Mouse (Mus musculus) heart, embryonic 10.5 days (tissue): ENCODE results near the gene Gm826. TPM values are rescaled to one million over a fixed set of nuclear protein-coding genes. Genes with fewer than 3 reads are reported as not detected.
A peak's percentile ranks its signal among the peaks of the same experiment; 100 is the strongest.

Experiments used
- DNase-seq: peaks from one replicate; pipeline ENCODE4 v3.0.0-alpha.2; 2017; ENCODE audit warnings: low spot score
- H3K27ac ChIP-seq: fragments of 300-500 bp; sonication (generic); 2 replicates; pipeline ENCODE4 v1.5.1; 2016; ENCODE audit warnings: mild to moderate bottlenecking
- H3K27me3 ChIP-seq: fragments of 300-500 bp; sonication (generic); 2 replicates; pipeline ENCODE4 v1.6.1; 2016; ENCODE audit warnings: mild to moderate bottlenecking; ENCODE audit not compliant: poor library complexity, insufficient read depth, severe bottlenecking
- H3K36me3 ChIP-seq: fragments of 300-500 bp; sonication (generic); 2 replicates; pipeline ENCODE4 v1.6.1; 2016; ENCODE audit warnings: mild to moderate bottlenecking, moderate library complexity
- H3K4me1 ChIP-seq: fragments of 300-500 bp; sonication (generic); 2 replicates; pipeline ENCODE4 v1.6.1; 2016; ENCODE audit warnings: mild to moderate bottlenecking
- H3K4me3 ChIP-seq: fragments of 300-500 bp; sonication (generic); 2 replicates; pipeline ENCODE4 v1.5.1; 2016; ENCODE audit warnings: mild to moderate bottlenecking, moderate library complexity
- H3K9me3 ChIP-seq: fragments of 300-500 bp; sonication (generic); 2 replicates; pipeline ENCODE4 v1.6.1; 2016; ENCODE audit warnings: mild to moderate bottlenecking, moderate library complexity
- WGBS: fragments of 180-500 bp; shearing (Covaris S2); methylation state at CpG from one replicate; pipeline ENCODE4 v1.1.7; 2016; 5-methylcytosine and 5-hydroxymethylcytosine counted together
- polyA plus RNA-seq: library from polyadenylated mRNA; unstranded; fragments of >200 nt; fragmentation: Nextera tagmentation; extraction: Ambion mirVana; gene quantifications from 2 replicates; pipeline ENCODE4 v1.2.1, GENCODE M21; 2016

The Gm826 gene
- polyA plus RNA-seq, 1 experiment from 2014 or later, result 23.5 TPM

DNA sequence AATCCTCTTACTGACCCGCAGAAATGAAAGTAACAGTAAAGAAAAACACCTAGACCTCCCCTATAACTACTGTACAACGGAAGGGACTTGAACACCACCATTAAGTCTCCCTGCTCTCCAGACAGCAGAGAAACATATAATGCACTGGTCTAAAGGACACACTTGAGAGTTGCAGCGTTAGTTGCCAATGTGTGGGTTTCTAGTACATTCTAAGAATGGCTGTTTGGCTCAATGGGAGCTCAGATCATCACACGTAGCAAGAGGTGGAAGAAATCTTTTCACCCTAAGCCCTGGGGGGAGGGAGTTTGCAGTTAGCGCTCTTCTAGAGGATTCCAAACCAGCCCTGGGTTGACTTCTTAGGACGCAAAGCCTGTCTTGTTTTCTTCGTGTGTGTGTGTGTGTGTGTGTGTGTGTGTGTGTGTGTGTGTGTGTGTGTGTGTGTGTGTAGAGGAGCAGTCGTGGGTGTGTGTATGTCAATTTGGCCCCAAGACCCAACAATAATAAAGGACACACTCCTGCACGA is 30.2 kb upstream of the Gm826 start:
- H3K27ac ChIP-seq, result no peak overlapping the region
- DNase-seq, result no peak
- H3K27me3 ChIP-seq, result peaks cover 84% of the 10 kb centered on the region
- no peaks in the 10 kb centered on the region for H3K9me3 ChIP-seq
- peak overlapping the region; percentile 71 for H3K4me3 ChIP-seq
- 1% methylated on average over 9 of the region's 9 CpGs for WGBS
- H3K4me1 ChIP-seq, result peaks cover 51% of the 10 kb centered on the region
- H3K36me3 ChIP-seq, result no peaks in the 10 kb centered on the region

DNA sequence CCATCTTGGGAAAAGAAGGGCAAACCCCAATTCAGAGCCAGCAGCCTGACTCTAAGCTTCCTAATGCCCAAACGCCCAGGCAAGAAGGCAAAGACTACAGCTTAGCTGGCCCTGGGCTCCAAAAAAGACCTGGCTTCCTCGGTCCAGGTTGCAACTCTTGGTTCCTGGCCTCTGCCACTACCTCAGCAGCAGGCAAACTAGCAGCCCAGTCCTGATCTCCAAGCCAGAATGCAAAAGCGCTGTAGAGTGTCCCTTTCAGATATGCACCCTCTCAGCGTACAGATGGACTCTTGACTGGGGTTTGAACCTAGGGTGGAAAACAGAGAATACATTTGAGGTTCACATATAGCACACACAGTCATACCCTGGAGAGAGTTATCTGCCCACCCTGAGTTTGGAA is 29.2 kb upstream of the Gm826 start:
- Histone ChIP-seq H3K4me1 (peaks cover 48% of the 10 kb centered on the region), H3K27me3 (peaks cover 84% of the 10 kb centered on the region), H3K9me3 (no peaks in the 10 kb centered on the region), H3K4me3 (no peak overlapping the region), H3K36me3 (no peaks in the 10 kb centered on the region), H3K27ac (no peak overlapping the region)
- WGBS, result 15% methylated on average over 4 of the region's 4 CpGs
- DNase-seq, result no peak

DNA sequence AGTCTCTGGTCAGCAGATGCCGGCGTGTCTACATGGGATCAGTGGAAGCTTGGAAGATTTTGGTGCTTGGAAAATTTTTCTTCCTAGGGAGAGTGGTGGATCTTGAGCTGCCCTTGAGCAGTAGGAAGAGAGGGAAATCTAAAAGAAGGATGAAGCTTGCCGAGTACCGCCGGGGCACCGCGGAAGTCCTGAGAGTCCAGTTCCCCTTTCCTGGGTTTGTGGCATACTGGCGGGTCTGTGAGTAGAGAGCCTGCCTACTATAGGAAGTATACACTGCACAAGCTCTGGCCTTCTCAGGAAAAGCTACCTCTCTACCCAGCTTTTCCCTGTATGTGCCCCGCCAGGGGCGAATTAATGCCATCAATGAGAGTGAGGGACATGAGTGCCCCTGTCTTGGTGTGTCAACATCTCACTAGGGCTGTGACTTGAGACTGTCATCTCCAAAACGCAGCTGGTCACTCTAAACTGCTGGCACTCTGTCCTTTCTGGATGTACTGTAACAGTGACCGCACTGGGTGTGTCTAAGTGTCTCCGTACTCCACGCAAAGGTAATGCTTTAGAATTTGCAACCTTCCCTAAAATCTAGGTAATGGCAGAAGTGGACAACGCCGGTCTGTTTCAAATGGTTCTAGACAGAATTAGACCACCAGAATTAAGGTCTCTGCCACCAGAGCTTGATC is 27.6 kb upstream of the Gm826 start:
- Histone ChIP-seq H3K9me3 (no peaks in the 10 kb centered on the region), H3K36me3 (no peaks in the 10 kb centered on the region), H3K27me3 (peaks cover 97% of the 10 kb centered on the region), H3K27ac (no peak overlapping the region), H3K4me3 (peak overlapping the region; percentile 39), H3K4me1 (peaks cover 50% of the 10 kb centered on the region)
- no peak for DNase-seq
- WGBS, result 4% methylated on average over 16 of the region's 16 CpGs

DNA sequence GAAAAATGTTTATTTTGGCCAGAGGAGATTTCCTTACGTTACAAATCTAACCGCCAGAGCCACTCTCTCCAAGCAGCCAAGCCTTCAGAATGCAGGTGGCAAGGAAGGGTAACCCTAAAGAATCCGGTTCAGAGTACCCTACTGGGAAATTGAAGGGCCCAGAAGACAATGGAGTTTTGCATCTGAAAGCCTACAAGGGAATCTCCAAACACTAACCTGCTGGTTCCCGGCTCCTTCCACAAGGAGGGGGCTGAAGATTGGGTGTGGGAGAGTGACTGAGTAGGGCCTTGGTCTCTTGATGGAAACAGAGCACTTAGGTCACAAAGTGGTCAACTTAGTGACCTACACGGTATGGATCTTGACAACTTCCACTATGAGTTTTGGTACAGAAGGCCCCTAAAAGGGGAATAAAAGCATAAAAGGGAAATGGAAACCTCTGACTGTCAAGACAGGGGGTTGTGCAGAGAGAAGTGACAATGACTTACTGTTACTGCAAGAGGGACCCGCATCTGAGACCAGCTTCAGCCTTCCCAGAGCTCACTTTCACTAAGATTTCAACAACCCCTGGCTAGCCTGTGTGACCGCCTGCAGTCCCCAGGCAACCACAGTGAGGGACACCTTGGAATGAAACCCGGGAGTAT is 26.4 kb upstream of the Gm826 start:
- peaks cover 85% of the 10 kb centered on the region for H3K27me3 ChIP-seq
- no peak for DNase-seq
- H3K4me3 ChIP-seq, result no peak overlapping the region
- H3K9me3 ChIP-seq, result no peaks in the 10 kb centered on the region
- no peaks in the 10 kb centered on the region for H3K36me3 ChIP-seq
- no peak overlapping the region for H3K27ac ChIP-seq
- H3K4me1 ChIP-seq, result peaks cover 38% of the 10 kb centered on the region
- 6% methylated on average over 8 of the region's 8 CpGs for WGBS

DNA sequence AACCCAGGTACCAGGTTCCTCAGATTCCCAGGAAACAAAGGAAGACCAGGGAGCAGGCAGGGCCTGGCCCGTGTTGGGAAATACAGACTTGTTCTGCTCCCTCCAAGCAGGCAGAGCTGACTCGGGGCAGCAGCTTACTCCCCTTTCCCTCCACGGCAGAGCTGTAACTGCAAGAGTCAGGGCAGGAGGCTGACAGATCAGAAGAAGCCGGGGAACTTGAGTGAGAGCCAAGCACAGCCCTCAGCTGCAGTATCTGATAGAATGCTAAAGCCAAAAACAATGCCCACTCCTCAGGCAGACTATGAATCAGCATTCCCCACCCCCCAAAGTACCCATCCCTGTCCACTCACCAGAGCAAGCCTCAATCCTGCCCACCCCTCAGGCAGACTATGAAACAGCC is 24.9 kb upstream of the Gm826 start:
- peaks cover 70% of the 10 kb centered on the region for H3K27me3 ChIP-seq
- DNase-seq, result no peak
- no peaks in the 10 kb centered on the region for H3K9me3 ChIP-seq
- H3K4me1 ChIP-seq, result peaks cover 31% of the 10 kb centered on the region
- no peak overlapping the region for H3K4me3 ChIP-seq
- H3K27ac ChIP-seq, result no peak overlapping the region
- 4% methylated on average over 4 of the region's 4 CpGs for WGBS
- H3K36me3 ChIP-seq, result no peaks in the 10 kb centered on the region

DNA sequence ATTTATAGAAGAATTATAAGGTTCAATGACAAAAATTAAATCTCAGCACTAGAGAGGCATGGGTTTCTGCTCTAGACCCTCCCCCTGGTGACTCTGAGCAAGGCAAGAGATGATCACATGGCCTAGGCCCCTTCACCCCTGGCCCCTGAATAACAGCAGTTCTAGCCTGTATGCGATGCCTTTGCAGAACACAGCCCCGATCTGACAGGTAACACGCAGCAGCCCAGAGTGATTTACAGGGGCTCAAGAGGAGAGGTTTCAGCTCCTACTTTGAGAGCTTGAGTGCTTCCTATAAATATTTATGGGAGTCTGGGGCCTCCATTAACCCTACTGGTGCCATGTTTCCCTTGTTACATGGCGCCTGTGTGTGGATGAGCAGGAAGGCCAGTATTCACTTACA is 23.5 kb upstream of the Gm826 start:
- peaks cover 41% of the 10 kb centered on the region for H3K4me1 ChIP-seq
- 44% methylated on average over 4 of the region's 4 CpGs for WGBS
- no peaks in the 10 kb centered on the region for H3K36me3 ChIP-seq
- H3K9me3 ChIP-seq, result no peaks in the 10 kb centered on the region
- peaks cover 59% of the 10 kb centered on the region for H3K27me3 ChIP-seq
- DNase-seq, result no peak
- no peak overlapping the region for H3K4me3 ChIP-seq
- no peak overlapping the region for H3K27ac ChIP-seq

DNA sequence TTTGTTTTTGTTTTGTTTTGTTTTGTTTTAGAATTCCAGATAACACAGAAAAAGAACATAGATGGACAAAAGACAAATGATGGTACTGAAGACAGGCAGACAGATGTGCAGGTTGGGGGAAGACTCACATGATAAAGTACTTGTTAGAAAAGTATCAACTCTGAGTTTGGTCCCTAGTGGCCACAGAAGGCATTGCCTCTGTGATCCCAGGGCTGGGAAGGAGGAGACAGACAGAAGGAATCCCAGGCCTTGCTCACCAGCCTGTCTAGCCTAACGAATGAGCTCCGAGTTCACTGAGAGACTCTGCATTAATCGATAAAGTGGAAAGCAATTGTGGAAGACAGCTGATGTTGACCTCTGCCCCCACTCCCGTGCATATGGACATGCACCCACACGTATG is 22.2 kb upstream of the Gm826 start:
- Histone ChIP-seq H3K36me3 (no peaks in the 10 kb centered on the region), H3K27me3 (peaks cover 46% of the 10 kb centered on the region), H3K4me1 (peaks cover 34% of the 10 kb centered on the region), H3K9me3 (no peaks in the 10 kb centered on the region), H3K4me3 (no peak overlapping the region), H3K27ac (no peak overlapping the region)
- no peak for DNase-seq
- 48% methylated on average over 5 of the region's 5 CpGs for WGBS

DNA sequence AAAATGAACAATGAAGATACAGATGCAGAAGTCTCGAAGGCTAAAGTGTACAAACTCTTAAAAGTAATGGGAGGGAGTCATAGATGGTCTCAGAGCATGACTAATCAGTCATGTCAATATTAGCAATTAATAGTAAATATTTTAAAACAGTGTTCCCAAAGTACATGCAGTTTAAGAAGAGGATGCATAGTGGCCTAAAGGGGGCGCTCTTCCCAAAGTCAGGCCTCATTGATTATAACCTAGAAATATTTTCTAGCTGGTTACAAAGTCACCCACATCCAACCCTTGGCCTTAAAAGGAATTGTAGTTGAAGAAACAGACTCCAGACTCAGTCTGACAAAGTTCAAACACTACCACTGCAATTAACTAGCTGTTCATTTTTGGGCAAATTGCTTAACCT is 20.4 kb upstream of the Gm826 start:
- DNase-seq, result no peak

DNA sequence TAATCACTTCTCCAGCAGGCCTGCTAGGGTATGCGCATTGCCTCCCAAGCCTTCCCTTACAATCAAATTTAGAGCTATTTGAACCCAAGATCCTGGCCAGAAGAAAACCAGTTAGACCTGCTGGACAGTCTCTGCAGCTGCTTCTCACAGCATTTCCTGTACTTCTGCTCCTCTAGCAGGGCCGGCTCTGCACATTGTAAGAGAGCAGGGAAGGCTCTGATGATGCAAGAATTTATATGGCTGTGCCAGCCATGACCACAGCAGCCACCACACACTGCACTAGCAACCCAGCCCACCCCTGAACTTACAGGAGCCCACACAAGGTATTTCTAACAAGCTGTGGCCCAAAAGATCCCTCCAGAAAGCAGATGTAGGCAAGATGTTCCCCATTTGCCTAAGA is 19.6 kb upstream of the Gm826 start:
- no peak for DNase-seq
- Histone ChIP-seq H3K9me3 (no peaks in the 10 kb centered on the region), H3K36me3 (no peaks in the 10 kb centered on the region), H3K27ac (no peak overlapping the region), H3K4me1 (peaks cover 44% of the 10 kb centered on the region), H3K4me3 (no peak overlapping the region), H3K27me3 (peaks cover 20% of the 10 kb centered on the region)
- 56% methylated on average over 2 of the region's 2 CpGs for WGBS

More for the DNA sequence above, 20.4 kb upstream of the Gm826 start:
- H3K27ac ChIP-seq, result no peak overlapping the region
- no peaks in the 10 kb centered on the region for H3K9me3 ChIP-seq
- no peak overlapping the region for H3K4me3 ChIP-seq
- no peaks in the 10 kb centered on the region for H3K36me3 ChIP-seq
- peaks cover 43% of the 10 kb centered on the region for H3K4me1 ChIP-seq
- WGBS, result 58% methylated on average over 2 of the region's 2 CpGs
- H3K27me3 ChIP-seq, result peaks cover 28% of the 10 kb centered on the region

DNA sequence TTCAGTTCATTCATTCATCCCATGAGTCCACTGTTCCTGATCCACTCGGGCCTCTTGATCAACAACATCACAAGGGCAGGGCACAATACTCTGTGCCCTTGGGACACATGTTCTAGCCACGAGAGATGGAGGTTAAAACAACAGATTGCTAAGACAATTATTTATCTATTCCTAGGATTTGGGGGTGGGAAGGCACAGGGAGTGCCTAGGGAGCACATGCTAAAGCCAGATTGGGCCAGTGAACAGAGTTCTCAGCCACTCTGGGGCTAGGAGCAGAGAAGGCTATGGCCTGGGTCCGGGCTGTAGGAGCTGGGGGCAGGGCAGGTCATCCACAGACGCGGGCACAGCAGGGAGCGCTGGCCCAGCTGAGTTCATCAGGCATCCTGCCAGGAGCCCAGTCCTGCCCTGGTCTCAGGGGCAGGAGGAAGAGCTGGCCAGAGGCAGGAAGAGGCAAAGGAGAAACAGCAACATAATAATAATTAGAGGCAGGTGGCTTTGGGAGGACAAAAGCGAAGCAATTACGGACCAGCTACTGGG is 17.1 kb upstream of the Gm826 start:
- Histone ChIP-seq H3K4me1 (peaks cover 48% of the 10 kb centered on the region), H3K27me3 (no peaks in the 10 kb centered on the region; the same call in none of the 2 replicates), H3K36me3 (no peaks in the 10 kb centered on the region), H3K27ac (no peak overlapping the region; the same call in 1 of the 2 replicates), H3K4me3 (no peak overlapping the region), H3K9me3 (no peaks in the 10 kb centered on the region)
- 40% methylated on average over 8 of the region's 8 CpGs for whole genome bisulfite sequencing
- DNase-seq, result no peak

DNA sequence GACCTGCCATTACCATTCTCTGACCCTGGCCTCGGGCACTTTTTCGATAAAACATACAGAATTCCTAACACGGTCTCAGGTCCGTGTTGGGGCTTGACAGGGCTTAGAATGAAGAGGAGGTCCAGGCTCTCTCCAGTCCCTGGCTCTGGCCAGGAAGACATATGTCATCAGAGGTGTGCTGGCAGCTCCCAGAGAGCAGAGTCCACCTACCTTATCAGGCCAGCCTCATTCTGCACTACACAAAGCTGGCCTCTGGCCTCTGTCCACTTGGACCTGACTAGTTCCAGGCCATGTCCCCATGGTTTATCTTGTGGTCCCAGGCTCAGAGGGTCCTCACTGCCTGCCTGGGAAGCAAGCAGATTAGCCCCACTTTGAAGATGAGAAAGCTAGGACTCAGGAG is 15.6 kb upstream of the Gm826 start:
- Histone ChIP-seq H3K36me3 (no peaks in the 10 kb centered on the region), H3K9me3 (no peaks in the 10 kb centered on the region), H3K27me3 (no peaks in the 10 kb centered on the region; the same call in 1 of the 2 replicates), H3K4me1 (peaks cover 48% of the 10 kb centered on the region), H3K4me3 (no peak overlapping the region), H3K27ac (no peak overlapping the region)
- no peak for DNase-seq
- 30% methylated on average over 4 of the region's 4 CpGs for WGBS

DNA sequence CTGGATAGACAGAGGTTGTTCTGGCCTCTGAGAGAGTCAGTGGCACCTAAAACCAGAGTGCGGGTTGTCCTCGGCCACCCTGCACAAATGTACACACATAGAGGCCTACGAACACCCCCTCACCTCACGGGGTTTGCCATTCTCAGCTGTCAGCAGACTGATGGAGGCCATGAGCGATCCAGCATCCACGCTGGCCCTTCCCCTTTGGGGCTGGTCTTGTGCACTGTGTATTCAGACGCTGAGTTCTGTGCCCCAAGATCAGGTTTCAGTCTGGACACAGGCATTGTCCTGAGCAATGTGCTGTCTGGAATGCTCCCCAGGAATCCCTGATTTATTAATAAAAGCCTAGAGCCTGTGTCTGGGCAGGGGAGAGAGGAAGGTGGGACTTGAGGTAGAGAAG is 14.8 kb upstream of the Gm826 start:
- Histone ChIP-seq H3K4me3 (no peak overlapping the region), H3K36me3 (no peaks in the 10 kb centered on the region), H3K27me3 (no peaks in the 10 kb centered on the region; the same call in 1 of the 2 replicates), H3K27ac (peak overlapping the region; percentile 63; the same call in 1 of the 2 replicates), H3K9me3 (no peaks in the 10 kb centered on the region), H3K4me1 (peaks cover 50% of the 10 kb centered on the region)
- 29% methylated on average over 7 of the region's 7 CpGs for WGBS
- DNase-seq, result no peak

DNA sequence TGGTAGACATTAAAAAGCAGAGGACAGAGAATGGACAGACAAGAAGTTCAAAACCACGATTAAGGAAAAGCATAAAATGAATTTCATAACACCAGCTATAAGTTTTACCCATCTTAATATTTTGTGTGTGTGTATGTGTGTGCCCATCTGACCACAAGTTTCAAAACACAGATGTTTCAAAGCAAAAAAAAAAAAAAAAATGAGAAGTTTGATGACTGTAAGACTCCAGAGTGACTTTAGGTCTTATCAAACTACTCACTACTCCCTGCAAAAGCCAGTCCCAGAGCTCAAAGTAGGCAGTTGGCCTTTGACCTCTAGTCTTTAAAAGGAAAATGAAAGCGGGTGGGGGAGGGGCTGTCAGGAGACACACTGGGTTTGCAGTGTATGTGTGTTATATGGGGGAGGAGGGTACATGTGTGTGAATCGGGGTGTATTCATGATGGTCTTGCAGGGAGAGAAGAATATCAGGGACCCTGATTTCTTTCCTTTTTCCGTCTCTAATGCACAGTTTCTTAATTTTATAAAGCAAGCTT is 14.2 kb upstream of the Gm826 start:
- 56% methylated on average over 4 of the region's 4 CpGs for whole genome bisulfite sequencing
- Histone ChIP-seq H3K36me3 (no peaks in the 10 kb centered on the region), H3K9me3 (no peaks in the 10 kb centered on the region), H3K4me1 (peaks cover 46% of the 10 kb centered on the region), H3K4me3 (no peak overlapping the region), H3K27ac (no peak overlapping the region), H3K27me3 (no peaks in the 10 kb centered on the region; the same call in 1 of the 2 replicates)
- DNase-seq, result no peak
